Comparison of ENCODE assay signal across 7 mouse cellular contexts in genomic region chr12:28055518-28056280, GRCm38 (mm10).
DNase-seq lines count a peak whose midpoint lies in the region; ATAC-seq lines count a peak whose summit lies in the region.

No protein-coding gene starts in this region.

- H3K4me2 ChIP-seq in midbrain, embryonic 11.5 days: no peak overlapping the region
- H3K4me2 ChIP-seq in forebrain, embryonic 14.5 days (ENCODE audit: low read length): peak overlapping the region; percentile 18; the same call in 1 of the 2 replicates

- ATAC-seq in midbrain, embryonic 11.5 days (ENCODE audit: low FRiP score): peak; percentile 80
- peak; percentile 98 for ATAC-seq in forebrain, embryonic 14.5 days
- ATAC-seq in CD4-positive, CD25-positive, alpha-beta regulatory T cell, adult 4 months: no peak

- 48% methylated on average over 4 of the region's 4 CpGs for WGBS in midbrain, embryonic 11.5 days
- 50% methylated on average over 4 of the region's 4 CpGs for WGBS in midbrain, embryonic 10.5 days
- 27% methylated on average over 4 of the region's 4 CpGs for WGBS in forebrain, embryonic 14.5 days

- H3K27me3 ChIP-seq in midbrain, embryonic 11.5 days (ENCODE audit: control insufficient read depth, insufficient read depth, low read length): no peaks in the 10 kb centered on the region
- no peaks in the 10 kb centered on the region for H3K27me3 ChIP-seq in midbrain, embryonic 10.5 days (ENCODE audit: low read depth, poor library complexity, severe bottlenecking)
- no peaks in the 10 kb centered on the region for H3K27me3 ChIP-seq in forebrain, embryonic 14.5 days (replicated peaks; ENCODE audit: control insufficient read depth, insufficient read depth, low read length)

- DNase-seq in midbrain, embryonic 11.5 days (ENCODE audit: low spot score, missing footprints): no peak
- DNase-seq in midbrain, embryonic 10.5 days (ENCODE audit: low spot score): no peak
- peak; percentile 98 for DNase-seq in forebrain, embryonic 14.5 days (ENCODE audit: low spot score)
- DNase-seq in layer of hippocampus, postnatal 14 days (ENCODE audit: low spot score in 2 of 2): peak; percentile 53 to 76
- DNase-seq in right cerebral cortex, adult 2 months (ENCODE audit: low spot score in 2 of 2): peak; percentile 21 to 43
- DNase-seq in thymus, postnatal 10 days (ENCODE audit: low spot score in 2 of 2): no peak

- H3K4me3 ChIP-seq in midbrain, embryonic 11.5 days (ENCODE audit: low read depth, low read length): no peak overlapping the region
- no peak overlapping the region for H3K4me3 ChIP-seq in midbrain, embryonic 10.5 days
- no peak overlapping the region for H3K4me3 ChIP-seq in forebrain, embryonic 14.5 days (ENCODE audit: low read depth, low read length)

- H3K9me3 ChIP-seq in midbrain, embryonic 11.5 days (ENCODE audit: control insufficient read depth, low read length): no peaks in the 10 kb centered on the region
- no peaks in the 10 kb centered on the region for H3K9me3 ChIP-seq in midbrain, embryonic 10.5 days (replicated peaks)
- no peaks in the 10 kb centered on the region for H3K9me3 ChIP-seq in forebrain, embryonic 14.5 days (replicated peaks; ENCODE audit: control insufficient read depth, low read length)

- H3K27ac ChIP-seq in midbrain, embryonic 11.5 days (ENCODE audit: low read depth, low read length): peak overlapping the region; percentile 14; the same call in 1 of the 2 replicates
- no peak overlapping the region for H3K27ac ChIP-seq in midbrain, embryonic 10.5 days (replicated peaks)
- peak overlapping the region; percentile 78; the same call in 1 of the 2 replicates for H3K27ac ChIP-seq in forebrain, embryonic 14.5 days (ENCODE audit: low read depth, low read length)

- no peaks in the 10 kb centered on the region; the same call in 1 of the 2 replicates for H3K4me1 ChIP-seq in midbrain, embryonic 11.5 days (ENCODE audit: control insufficient read depth, insufficient read depth, low read length)
- H3K4me1 ChIP-seq in midbrain, embryonic 10.5 days: peaks cover 16% of the 10 kb centered on the region
- H3K4me1 ChIP-seq in forebrain, embryonic 14.5 days (ENCODE audit: control insufficient read depth, insufficient read depth, low read length): peaks cover 4% of the 10 kb centered on the region

- H3K36me3 ChIP-seq in midbrain, embryonic 11.5 days (ENCODE audit: control insufficient read depth, insufficient read depth, low read length): no peaks in the 10 kb centered on the region
- no peaks in the 10 kb centered on the region for H3K36me3 ChIP-seq in midbrain, embryonic 10.5 days
- no peaks in the 10 kb centered on the region for H3K36me3 ChIP-seq in forebrain, embryonic 14.5 days (ENCODE audit: control insufficient read depth, insufficient read depth, low read length)

- H3K9ac ChIP-seq in midbrain, embryonic 11.5 days (ENCODE audit: low read length): no peak overlapping the region
- no peak overlapping the region for H3K9ac ChIP-seq in forebrain, embryonic 14.5 days (ENCODE audit: low read length)

Comparison
In these comparisons a context has a peak if more than half of its experiments do, and no peak if none do; other contexts are left out.
1. DNase-seq: peak in forebrain, embryonic 14.5 days (single experiment), layer of hippocampus, postnatal 14 days (2 of 2) and right cerebral cortex, adult 2 months (2 of 2); none in midbrain, embryonic 11.5 days (single experiment), midbrain, embryonic 10.5 days (single experiment) and thymus, postnatal 10 days (0 of 2).